Mouse (Mus musculus) forebrain, embryonic 14.5 days (tissue): ENCODE measurements around the gene Sacm1l. TPM values are rescaled to one million over a fixed set of nuclear protein-coding genes. Genes with fewer than 3 reads are reported as not detected.
A peak's percentile ranks its signal among the peaks of the same experiment; 100 is the strongest.

Source experiments
- ATAC-seq: fragments of 200-750 bp; cut with Nextera tagmentation; 2 replicates; pipeline ENCODE4 v1.8.0; 2017; ENCODE audit warnings: mild to moderate bottlenecking, moderate library complexity
- DNase-seq: peaks from one replicate; pipeline ENCODE4 v3.0.0-alpha.2; 2015; ENCODE audit warnings: low spot score
- H3K27ac ChIP-seq: fragments of 300-500 bp; sonication (generic); 2 replicates; pipeline ENCODE4 v1.5.1; 2014; ENCODE audit warnings: low read depth, mild to moderate bottlenecking, control low read depth, low read length, moderate library complexity
- H3K27me3 ChIP-seq: fragments of 300-500 bp; sonication (generic); replicated peaks from 2 replicates; pipeline ENCODE4 v1.6.1; 2014; ENCODE audit warnings: low read length, control low read depth, mixed read lengths; ENCODE audit not compliant: control insufficient read depth, insufficient read depth
- H3K36me3 ChIP-seq: fragments of 300-500 bp; sonication (generic); 2 replicates; pipeline ENCODE4 v1.6.1; 2014; ENCODE audit warnings: low read length, control low read depth; ENCODE audit not compliant: control insufficient read depth, insufficient read depth
- H3K4me1 ChIP-seq: fragments of 300-500 bp; sonication (generic); 2 replicates; pipeline ENCODE4 v1.6.1; 2014; ENCODE audit warnings: antibody characterized with exemption, low read length, control low read depth; ENCODE audit not compliant: control insufficient read depth, insufficient read depth
- H3K4me2 ChIP-seq: fragments of 300-500 bp; sonication (generic); 2 replicates; pipeline ENCODE4 v1.6.1; 2014; ENCODE audit warnings: mild to moderate bottlenecking, control low read depth, low read length
- H3K4me3 ChIP-seq: fragments of 300-500 bp; sonication (generic); 2 replicates; pipeline ENCODE4 v1.5.1; 2014; ENCODE audit warnings: low read depth, low read length, control low read depth
- H3K9ac ChIP-seq: fragments of 300-500 bp; sonication (generic); 2 replicates; pipeline ENCODE4 v1.6.1; 2014; ENCODE audit warnings: mild to moderate bottlenecking, low read length, control low read depth, moderate library complexity
- H3K9me3 ChIP-seq: fragments of 300-500 bp; sonication (generic); replicated peaks from 2 replicates; pipeline ENCODE4 v1.6.1; 2016; ENCODE audit warnings: low read length, control low read depth, mixed read lengths; ENCODE audit not compliant: control insufficient read depth
- WGBS: fragments of 180-500 bp; shearing (Covaris S2); extraction: QIAGEN DNeasy Blood & Tissue Kit; methylation state at CpG from one replicate; pipeline ENCODE4 v1.1.7; 2014; 5-methylcytosine and 5-hydroxymethylcytosine counted together
- polyA plus RNA-seq: library from polyadenylated mRNA; unstranded; fragments of >200 nt; fragmentation: Nextera tagmentation; extraction: Ambion mirVana; gene quantifications from 2 replicates; pipeline ENCODE4 v1.2.1, GENCODE M21; 2014

Gene Sacm1l
- polyA plus RNA-seq, 1 experiment from 2014 or later: 46.3 TPM

GRCm38 (mm10) chr9:123506270-123507146, 23.1 kb upstream of the Sacm1l start:
- Histone ChIP-seq H3K27ac (no peak overlapping the region), H3K27me3 (no peaks in the 10 kb centered on the region), H3K36me3 (peaks cover 11% of the 10 kb centered on the region), H3K9ac (no peak overlapping the region), H3K4me1 (no peaks in the 10 kb centered on the region), H3K4me2 (no peak overlapping the region), H3K4me3 (no peak overlapping the region), H3K9me3 (no peaks in the 10 kb centered on the region)
- DNase-seq (no peak), ATAC-seq (no peak)
- 84% methylated on average over 4 of the region's 4 CpGs for WGBS

- ATAC-seq: no peak
- Histone ChIP-seq H3K4me1 (no peaks in the 10 kb centered on the region), H3K36me3 (peaks cover 14% of the 10 kb centered on the region), H3K4me2 (no peak overlapping the region), H3K4me3 (no peak overlapping the region), H3K27ac (no peak overlapping the region), H3K9me3 (no peaks in the 10 kb centered on the region), H3K9ac (no peak overlapping the region), H3K27me3 (no peaks in the 10 kb centered on the region)
- no peak for DNase-seq
- WGBS: 88% methylated on average over 2 of the region's 2 CpGs
Measured at GRCm38 (mm10) chr9:123507380-123507779, 22.2 kb upstream of the Sacm1l start.

- Histone ChIP-seq H3K9me3 (no peaks in the 10 kb centered on the region), H3K4me2 (no peak overlapping the region), H3K4me3 (no peak overlapping the region), H3K27me3 (no peaks in the 10 kb centered on the region), H3K4me1 (no peaks in the 10 kb centered on the region), H3K9ac (no peak overlapping the region), H3K27ac (no peak overlapping the region), H3K36me3 (peaks cover 14% of the 10 kb centered on the region)
- ATAC-seq (no peak), DNase-seq (no peak)
- 82% methylated on average over 2 of the region's 2 CpGs for WGBS
Measured at GRCm38 (mm10) chr9:123508986-123509385, 20.6 kb upstream of the Sacm1l start.

GRCm38 (mm10) chr9:123509638-123510604, 19.6 kb upstream of the Sacm1l start:
- H3K9me3 ChIP-seq: no peaks in the 10 kb centered on the region
- no peak overlapping the region for H3K4me2 ChIP-seq
- H3K9ac ChIP-seq: no peak overlapping the region
- peaks cover 14% of the 10 kb centered on the region for H3K36me3 ChIP-seq
- no peak overlapping the region for H3K4me3 ChIP-seq
- no peaks in the 10 kb centered on the region for H3K4me1 ChIP-seq
- H3K27me3 ChIP-seq: no peaks in the 10 kb centered on the region
- H3K27ac ChIP-seq: no peak overlapping the region
- ATAC-seq: no peak
- DNase-seq: peak; percentile 49
- WGBS: 87% methylated on average over 8 of the region's 8 CpGs

- Histone ChIP-seq H3K9ac (no peak overlapping the region), H3K9me3 (no peaks in the 10 kb centered on the region), H3K27me3 (no peaks in the 10 kb centered on the region), H3K4me2 (no peak overlapping the region), H3K4me3 (no peak overlapping the region), H3K27ac (no peak overlapping the region), H3K36me3 (peaks cover 14% of the 10 kb centered on the region), H3K4me1 (no peaks in the 10 kb centered on the region)
- no peak for ATAC-seq
- WGBS: 94% methylated on average over 5 of the region's 5 CpGs
- DNase-seq: no peak
Measured at GRCm38 (mm10) chr9:123510926-123511325, 18.6 kb upstream of the Sacm1l start.

GRCm38 (mm10) chr9:123512482-123512881, 17.1 kb upstream of the Sacm1l start:
- H3K27me3 ChIP-seq: no peaks in the 10 kb centered on the region
- no peak overlapping the region for H3K4me2 ChIP-seq
- no peak overlapping the region for H3K9ac ChIP-seq
- H3K36me3 ChIP-seq: peaks cover 24% of the 10 kb centered on the region
- no peak overlapping the region for H3K4me3 ChIP-seq
- no peak overlapping the region for H3K27ac ChIP-seq
- no peak for DNase-seq
- 87% methylated on average over 2 of the region's 2 CpGs for WGBS
- H3K4me1 ChIP-seq: no peaks in the 10 kb centered on the region
- no peaks in the 10 kb centered on the region for H3K9me3 ChIP-seq
- ATAC-seq: no peak

- 86% methylated on average over 2 of the region's 2 CpGs for WGBS
Measured at GRCm38 (mm10) chr9:123515087-123515486, 14.5 kb upstream of the Sacm1l start.

GRCm38 (mm10) chr9:123516641-123517385, 12.7 kb upstream of the Sacm1l start:
- Histone ChIP-seq H3K4me3 (no peak overlapping the region), H3K4me1 (no peaks in the 10 kb centered on the region), H3K9me3 (no peaks in the 10 kb centered on the region), H3K36me3 (peaks cover 42% of the 10 kb centered on the region), H3K4me2 (no peak overlapping the region), H3K27ac (no peak overlapping the region), H3K27me3 (no peaks in the 10 kb centered on the region), H3K9ac (no peak overlapping the region)
- ATAC-seq (no peak), DNase-seq (no peak)
- 91% methylated on average over 7 of the region's 7 CpGs for WGBS

More at GRCm38 (mm10) chr9:123515087-123515486, 14.5 kb upstream of the Sacm1l start:
- H3K9me3 ChIP-seq: no peaks in the 10 kb centered on the region
- H3K9ac ChIP-seq: no peak overlapping the region
- H3K36me3 ChIP-seq: peaks cover 49% of the 10 kb centered on the region
- no peak overlapping the region for H3K4me2 ChIP-seq
- no peak for ATAC-seq
- no peak for DNase-seq
- H3K4me1 ChIP-seq: no peaks in the 10 kb centered on the region
- no peak overlapping the region for H3K27ac ChIP-seq
- no peaks in the 10 kb centered on the region for H3K27me3 ChIP-seq
- H3K4me3 ChIP-seq: no peak overlapping the region
